Mouse (Mus musculus) testis, postnatal 14 days (tissue): ENCODE results near the gene Tmem267.
A peak's percentile ranks its signal among the peaks of the same experiment; 100 is the strongest.
"Not testable (repeated sequence)": the region's sequence is repeated elsewhere in the genome, so short reads cannot be mapped to it uniquely, and the experiment has no call there.

Experiments
- DNase-seq: peaks from one replicate; pipeline ENCODE4 v3.0.0; 2021; ENCODE audit warnings: low spot score

Gene Tmem267

GRCm38 (mm10) chr13:119487880-119488580 is at the start of gene Tmem267, which contains the start of gene 3110070M22Rik:
Gene Tmem267, plus strand, starts transcription at chr13:119488039.
Gene 3110070M22Rik, minus strand, starts transcription at chr13:119488383.
- DNase-seq = peak; percentile 84

DNA sequence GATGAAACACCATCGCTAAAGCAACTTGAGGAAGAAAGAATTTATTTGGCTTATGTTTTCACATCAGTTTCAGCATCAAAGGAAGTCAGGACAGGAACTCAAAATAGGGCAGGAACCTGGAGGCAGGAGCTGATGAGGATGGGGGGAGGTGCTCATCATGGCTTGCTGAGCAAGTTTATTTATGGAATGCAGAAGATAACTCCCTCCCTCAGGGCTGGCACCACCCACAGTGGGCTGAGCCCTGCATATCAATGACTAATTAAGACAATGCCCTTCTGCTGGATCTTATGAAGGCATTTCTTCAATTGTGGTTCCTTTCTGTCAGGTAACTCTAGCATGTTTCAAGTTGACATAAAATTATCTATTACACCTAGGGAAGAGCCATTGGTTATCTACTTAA is 45.6 kb upstream of the Tmem267 start:
- DNase-seq = no peak

DNA sequence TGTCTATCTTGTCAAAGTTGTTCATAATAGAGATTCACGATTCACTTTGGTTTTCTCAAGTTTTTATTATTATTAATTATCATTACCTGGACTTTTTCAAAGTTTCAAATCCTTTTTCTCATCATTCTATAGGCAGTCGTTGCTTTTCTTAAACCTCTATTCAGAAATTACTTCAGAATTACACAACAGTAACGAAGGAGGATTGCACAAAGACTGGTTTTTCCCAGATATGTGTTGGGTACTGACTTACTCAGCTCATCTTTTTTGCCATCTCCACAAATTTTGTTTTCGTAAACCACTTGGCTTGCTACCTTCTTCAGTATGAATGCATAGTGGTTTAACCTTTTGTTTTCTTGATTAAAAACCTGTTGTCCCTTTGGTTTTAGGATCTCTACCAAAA is 34.3 kb upstream of the Tmem267 start:
- DNase-seq = no peak

- DNase-seq = no peak
These were observed 32.8 kb upstream of the Tmem267 start for GRCm38 (mm10) chr13:119455082-119455481.

DNA sequence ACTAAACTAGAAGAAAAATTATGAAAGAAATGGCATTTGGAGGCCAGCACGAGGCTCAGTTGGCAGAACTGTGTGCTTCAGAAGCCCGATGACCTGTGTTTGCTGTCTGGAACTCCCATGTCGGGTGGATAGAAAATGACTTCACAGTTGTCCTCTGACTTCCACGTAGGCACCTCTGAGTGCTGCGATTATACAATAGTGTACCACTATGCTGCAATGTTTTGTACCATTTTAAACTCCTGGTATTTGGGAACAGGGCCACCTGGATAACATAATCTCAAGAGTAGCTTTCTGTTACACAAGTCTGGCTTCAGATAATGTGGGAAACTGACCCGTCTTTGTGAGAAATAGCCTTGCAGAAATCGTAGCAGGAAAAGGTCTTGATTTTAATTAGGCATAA is 31.5 kb upstream of the Tmem267 start:
- DNase-seq = no peak

- DNase-seq = no peak
These were observed 25.8 kb upstream of the Tmem267 start for GRCm38 (mm10) chr13:119461900-119462595.

DNA sequence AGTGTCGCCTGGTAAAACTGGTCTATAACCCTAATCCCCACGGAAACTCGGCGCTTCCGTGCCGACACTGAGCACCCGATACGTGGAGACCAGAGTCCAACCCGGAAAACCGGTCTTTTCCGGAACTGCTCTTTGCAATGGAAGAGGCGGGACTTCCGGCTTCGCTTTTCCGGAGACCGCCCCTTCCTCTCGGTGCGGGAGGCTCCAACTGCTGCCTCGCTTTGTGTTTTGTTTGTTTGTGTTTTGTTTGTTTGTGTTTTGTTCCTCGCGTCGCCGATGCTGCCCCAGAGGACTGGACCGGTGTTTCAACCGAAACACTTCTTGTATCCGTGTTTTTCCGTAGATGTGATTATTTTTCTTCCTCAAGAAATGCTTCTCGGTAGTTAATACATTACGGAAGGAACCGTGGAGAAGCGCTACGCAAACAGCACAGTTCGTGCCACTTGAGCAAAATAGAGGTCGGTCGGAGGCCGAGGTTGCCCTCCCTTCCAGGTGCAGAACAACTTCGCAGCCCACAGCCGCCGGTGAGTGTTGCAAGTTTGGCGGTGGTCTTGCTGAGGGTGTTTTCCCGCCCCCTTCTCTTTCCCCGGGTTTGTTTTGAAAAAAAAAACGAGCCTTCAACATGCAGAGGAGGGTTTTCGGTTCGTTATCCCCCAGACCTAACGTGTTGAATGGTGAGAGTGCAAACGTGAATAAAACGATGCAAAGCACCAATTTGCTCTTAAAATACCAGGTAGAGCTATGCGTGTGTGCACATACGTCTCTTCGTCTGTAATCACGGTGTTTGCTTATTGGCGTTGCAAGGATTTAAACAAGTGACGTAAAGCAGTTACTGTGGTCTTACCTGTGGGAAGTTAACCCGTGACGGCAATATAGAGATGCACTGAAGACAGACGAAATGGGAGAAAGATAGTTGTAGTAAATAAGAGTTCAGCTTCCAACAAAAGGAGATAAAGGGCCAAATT is 25.0 kb upstream of the Tmem267 start, which contains the start of gene 4833420G17Rik:
Gene 4833420G17Rik (plus strand): TSS at position 173 of the 965 bp plus-strand sequence.
- DNase-seq = peak; percentile 87

- DNase-seq = no peak
These were observed 11.2 kb upstream of the Tmem267 start for GRCm38 (mm10) chr13:119476631-119477030.

- no peak for DNase-seq
These were observed 10.1 kb upstream of the Tmem267 start for GRCm38 (mm10) chr13:119477789-119478188.

DNA sequence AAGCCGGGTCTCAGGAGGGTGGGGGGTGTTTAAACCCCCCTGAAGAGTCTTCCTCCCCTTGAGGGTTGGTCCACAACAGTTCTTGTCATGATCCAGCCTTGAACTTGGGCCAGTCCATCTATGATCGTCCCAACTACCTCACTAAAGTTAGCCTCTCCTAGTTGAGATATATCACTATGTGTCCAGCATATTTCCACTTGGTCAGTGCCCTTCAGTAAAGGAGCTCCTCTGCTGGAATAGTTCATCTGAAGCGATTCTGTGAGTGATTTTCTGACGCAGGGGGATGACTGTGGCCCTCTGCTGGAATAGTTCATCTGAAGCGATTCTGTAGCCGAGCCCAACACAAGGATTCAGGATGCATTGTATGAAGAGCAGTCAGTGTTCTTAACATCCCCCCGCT is 485 bp upstream of the Tmem267 start:
- DNase-seq = no peak

DNA sequence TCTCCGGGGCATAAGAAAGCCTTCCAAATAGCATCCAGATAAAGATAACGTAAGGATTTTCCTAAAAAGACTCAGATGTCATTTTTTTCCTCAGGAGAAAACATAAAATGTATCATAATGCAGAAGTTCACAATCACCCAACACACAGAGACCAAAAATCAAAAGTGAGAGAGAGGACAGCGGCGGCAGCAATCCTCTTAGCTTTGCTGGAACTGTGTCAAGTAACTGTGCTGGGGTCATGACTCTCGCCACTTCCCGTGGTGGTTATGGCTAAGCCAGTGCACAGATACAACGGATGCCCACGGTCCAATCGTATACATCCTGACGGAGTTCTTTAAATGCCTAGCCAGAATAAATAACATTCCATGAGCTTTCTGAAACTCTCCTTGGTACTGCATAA is 4.2 kb downstream of the Tmem267 start:
- DNase-seq = not testable (repeated sequence)

GRCm38 (mm10) chr13:119494938-119495337 is 7.1 kb downstream of the Tmem267 start:
- DNase-seq = not testable (repeated sequence)

- peak; percentile 81 for DNase-seq
These were observed 108.7 kb downstream of the Tmem267 start for GRCm38 (mm10) chr13:119596321-119597211.

DNA sequence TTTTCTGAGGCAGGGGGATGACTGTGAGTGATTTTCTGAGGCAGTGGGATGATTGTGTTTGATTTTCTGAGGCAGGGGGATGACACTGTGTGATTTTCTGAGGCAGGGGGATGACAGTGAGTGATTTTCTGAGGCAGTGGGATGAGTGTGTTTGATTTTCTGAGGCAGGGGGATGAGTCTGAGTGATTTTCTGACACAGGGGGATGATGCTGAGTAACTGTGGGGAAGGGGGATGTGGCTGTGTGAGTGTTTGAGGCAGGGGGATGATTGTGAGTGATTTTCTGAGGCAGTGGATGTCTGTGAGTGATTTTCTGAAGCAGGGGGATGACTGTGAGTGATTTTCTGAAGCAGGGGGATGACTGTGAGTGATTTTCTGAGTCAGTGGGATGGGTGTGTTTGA is 110.6 kb downstream of the Tmem267 start:
- DNase-seq = peak; percentile 64

GRCm38 (mm10) chr13:119599066-119599465 is 111.2 kb downstream of the Tmem267 start:
- peak; percentile 78 for DNase-seq

DNA sequence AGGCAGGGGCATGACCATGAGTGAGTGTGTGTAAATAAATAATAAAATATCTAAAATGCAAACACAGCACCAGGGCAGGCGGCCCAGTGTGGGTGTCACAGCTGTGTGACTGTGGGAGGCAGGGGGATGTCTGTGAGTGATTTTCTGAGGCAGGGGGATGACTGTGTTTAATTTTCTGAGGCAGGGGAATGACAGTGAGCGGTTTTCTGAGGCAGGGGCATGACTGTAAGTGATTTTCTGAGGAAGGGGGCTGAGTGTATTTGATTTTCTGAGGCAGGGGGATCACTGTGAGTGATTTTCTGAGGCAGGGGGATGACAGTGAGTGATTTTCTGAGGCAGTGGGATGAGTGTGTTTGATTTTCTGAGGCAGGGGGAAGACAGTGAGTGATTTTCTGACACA is 111.7 kb downstream of the Tmem267 start:
- not testable (repeated sequence) for DNase-seq

DNA sequence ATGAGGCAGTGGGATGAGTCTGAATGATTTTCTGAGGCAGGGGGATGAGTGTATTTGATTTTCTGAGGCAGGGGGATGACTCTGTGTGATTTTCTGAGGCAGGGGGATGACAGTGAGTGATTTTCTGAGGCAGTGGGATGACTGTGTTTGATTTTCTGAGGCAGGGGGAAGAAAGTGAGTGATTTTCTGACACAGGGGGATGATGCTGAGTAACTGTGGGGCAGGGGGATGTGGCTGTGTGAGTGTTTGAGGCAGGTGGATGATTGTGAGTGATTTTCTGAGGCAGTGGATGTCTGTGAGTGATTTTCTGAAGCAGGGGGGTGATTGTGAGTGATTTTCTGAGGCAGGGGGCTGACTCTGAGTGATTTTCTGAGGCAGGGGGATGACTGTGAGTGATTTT is 112.3 kb downstream of the Tmem267 start:
- peak; percentile 85 for DNase-seq

- peak; percentile 82 for DNase-seq
These were observed 115.0 kb downstream of the Tmem267 start for GRCm38 (mm10) chr13:119602688-119603331.

GRCm38 (mm10) chr13:119603890-119604289 is 116.1 kb downstream of the Tmem267 start:
- not testable (repeated sequence) for DNase-seq

DNA sequence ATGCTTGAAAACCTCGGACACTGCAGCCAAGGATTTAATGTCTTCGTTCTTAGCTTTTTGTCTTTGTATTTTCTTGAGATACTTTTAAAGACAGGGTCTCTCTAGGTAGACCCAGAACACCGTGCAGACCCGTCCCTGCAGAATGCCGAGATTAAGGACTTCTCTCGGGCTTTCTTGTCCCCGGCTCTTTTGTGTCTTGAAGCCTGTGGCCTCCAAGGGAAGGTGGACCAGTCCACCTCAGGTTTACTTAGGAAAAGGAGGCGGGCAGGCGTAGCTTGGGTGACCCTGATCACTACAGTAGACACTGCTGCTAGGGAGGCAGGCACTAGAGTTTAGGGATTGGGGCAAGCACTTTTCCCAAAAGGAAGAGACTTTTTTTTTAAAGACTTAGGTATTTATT is 116.5 kb downstream of the Tmem267 start:
- not testable (repeated sequence) for DNase-seq

GRCm38 (mm10) chr13:119618841-119619240 is 131.0 kb downstream of the Tmem267 start:
- no peak for DNase-seq
